Mouse (Mus musculus) stomach, embryonic 14.5 days (tissue): ENCODE measurements at regions not wholly inside any gene's neighbourhood (a gene's known extent, or its start where the extent isn't known, plus 50 kb on each side); places are given as distances from the start of the nearest gene placed in this dataset.

ENCODE experiments used
- ATAC-seq: fragments of 200-750 bp; cut with Nextera tagmentation; 2 replicates; pipeline ENCODE4 v1.8.0; 2017; ENCODE audit warnings: low read depth, moderate TSS enrichment; ENCODE audit not compliant: insufficient number of reproducible peaks, insufficient read depth, low FRiP score
- H3K27ac ChIP-seq: fragments of 300-500 bp; sonication (generic); 2 replicates; pipeline ENCODE4 v1.5.1; 2014; ENCODE audit warnings: mild to moderate bottlenecking, low read length, moderate library complexity, mixed read lengths
- H3K27me3 ChIP-seq: fragments of 300-500 bp; sonication (generic); 2 replicates; pipeline ENCODE4 v1.6.1; 2014; ENCODE audit warnings: low read length, control low read depth, mixed read lengths; ENCODE audit not compliant: control insufficient read depth, insufficient read depth
- H3K36me3 ChIP-seq: fragments of 300-500 bp; sonication (generic); 2 replicates; pipeline ENCODE4 v1.6.1; 2014; ENCODE audit warnings: mild to moderate bottlenecking, control low read depth, low read length, moderate library complexity, mixed read lengths; ENCODE audit not compliant: control insufficient read depth, insufficient read depth
- H3K4me1 ChIP-seq: fragments of 300-500 bp; sonication (generic); 2 replicates; pipeline ENCODE4 v1.6.1; 2014; ENCODE audit warnings: low read length, control low read depth, mixed read lengths; ENCODE audit not compliant: control insufficient read depth, insufficient read depth
- H3K4me2 ChIP-seq: fragments of 300-500 bp; sonication (generic); replicated peaks from 2 replicates; pipeline ENCODE4 v1.6.1; 2014; ENCODE audit warnings: low read depth, low read length, control low read depth
- H3K4me3 ChIP-seq: fragments of 300-500 bp; sonication (generic); 2 replicates; pipeline ENCODE4 v1.5.1; 2014; ENCODE audit warnings: low read depth, low read length, control low read depth
- H3K9ac ChIP-seq: fragments of 300-500 bp; sonication (generic); replicated peaks from 2 replicates; pipeline ENCODE4 v1.6.1; 2014; ENCODE audit warnings: low read depth, mild to moderate bottlenecking, control low read depth, low read length, moderate library complexity, mixed read lengths
- H3K9me3 ChIP-seq: fragments of 300-500 bp; sonication (generic); 2 replicates; pipeline ENCODE4 v1.6.1; 2016; ENCODE audit warnings: low read depth, low read length, control low read depth; ENCODE audit not compliant: control insufficient read depth
- WGBS: fragments of 180-500 bp; shearing (Covaris S2); extraction: QIAGEN DNeasy Blood & Tissue Kit; methylation state at CpG from one replicate; pipeline ENCODE4 v1.1.7; 2014; 5-methylcytosine and 5-hydroxymethylcytosine counted together

GRCm38 (mm10) chr1:155028147-155028546 lies 71.3 kb downstream of the Ier5 start:
- no peak for ATAC-seq
- no peaks in the 10 kb centered on the region for H3K36me3 ChIP-seq
- H3K9me3 ChIP-seq = no peaks in the 10 kb centered on the region
- H3K9ac ChIP-seq = no peak overlapping the region
- no peaks in the 10 kb centered on the region for H3K4me1 ChIP-seq
- H3K27me3 ChIP-seq = 0 out of 2 replicates have a peak, but pooled peaks cover 2% of the 10 kb centered on the region
- 54% methylated on average over 6 of the region's 6 CpGs for WGBS
- no peak overlapping the region for H3K4me2 ChIP-seq
- no peak overlapping the region for H3K27ac ChIP-seq
- no peak overlapping the region for H3K4me3 ChIP-seq

GRCm38 (mm10) chr1:155027583-155027982 lies 71.9 kb downstream of the Ier5 start:
- H3K4me1 ChIP-seq = no peaks in the 10 kb centered on the region
- no peaks in the 10 kb centered on the region for H3K9me3 ChIP-seq
- H3K4me2 ChIP-seq = no peak overlapping the region
- ATAC-seq = peak; percentile 55; the same call in 1 of the 2 replicates
- H3K4me3 ChIP-seq = no peak overlapping the region
- no peak overlapping the region for H3K27ac ChIP-seq
- H3K9ac ChIP-seq = no peak overlapping the region
- H3K36me3 ChIP-seq = no peaks in the 10 kb centered on the region
- 0 out of 2 replicates have a peak, but pooled peaks cover 2% of the 10 kb centered on the region for H3K27me3 ChIP-seq
- WGBS = 25% methylated on average over 7 of the region's 8 CpGs

GRCm38 (mm10) chr1:155025862-155026478 lies 73.5 kb downstream of the Ier5 start:
- no peak overlapping the region for H3K4me3 ChIP-seq
- no peak for ATAC-seq
- H3K27me3 ChIP-seq = 0 out of 2 replicates have a peak, but pooled peaks cover 2% of the 10 kb centered on the region
- H3K27ac ChIP-seq = no peak overlapping the region
- no peaks in the 10 kb centered on the region for H3K9me3 ChIP-seq
- no peak overlapping the region for H3K4me2 ChIP-seq
- no peaks in the 10 kb centered on the region for H3K4me1 ChIP-seq
- 17% methylated on average over 5 of the region's 5 CpGs for WGBS
- H3K36me3 ChIP-seq = no peaks in the 10 kb centered on the region
- H3K9ac ChIP-seq = no peak overlapping the region

- no peaks in the 10 kb centered on the region for H3K36me3 ChIP-seq
- H3K9ac ChIP-seq = no peak overlapping the region
- H3K9me3 ChIP-seq = no peaks in the 10 kb centered on the region
- no peak overlapping the region for H3K4me2 ChIP-seq
- no peak for ATAC-seq
- no peaks in the 10 kb centered on the region for H3K4me1 ChIP-seq
- H3K4me3 ChIP-seq = no peak overlapping the region
- no peak overlapping the region for H3K27ac ChIP-seq
- 77% methylated on average over 11 of the region's 11 CpGs for WGBS
- H3K27me3 ChIP-seq = no peaks in the 10 kb centered on the region
Observed at GRCm38 (mm10) chr1:155023324-155023723, 76.1 kb downstream of the Ier5 start.

- Histone ChIP-seq H3K4me2 (no peak overlapping the region), H3K27me3 (no peaks in the 10 kb centered on the region), H3K9ac (no peak overlapping the region), H3K9me3 (no peaks in the 10 kb centered on the region), H3K27ac (no peak overlapping the region), H3K4me3 (no peak overlapping the region), H3K4me1 (0 out of 2 replicates have a peak, but pooled peaks cover 8% of the 10 kb centered on the region), H3K36me3 (no peaks in the 10 kb centered on the region)
- no peak for ATAC-seq
- WGBS = 87% methylated on average over 3 of the region's 3 CpGs
Observed at GRCm38 (mm10) chr1:155015669-155016068, 83.8 kb downstream of the Ier5 start.

- no peak for ATAC-seq
- Histone ChIP-seq H3K4me1 (0 out of 2 replicates have a peak, but pooled peaks cover 8% of the 10 kb centered on the region), H3K9me3 (no peaks in the 10 kb centered on the region), H3K27me3 (no peaks in the 10 kb centered on the region), H3K9ac (no peak overlapping the region), H3K27ac (no peak overlapping the region), H3K4me3 (no peak overlapping the region), H3K36me3 (no peaks in the 10 kb centered on the region), H3K4me2 (no peak overlapping the region)
- 93% methylated on average over 3 of the region's 3 CpGs for WGBS
Observed at GRCm38 (mm10) chr1:155014944-155015343, 84.5 kb downstream of the Ier5 start.

GRCm38 (mm10) chr1:155013784-155014183 lies 85.7 kb downstream of the Ier5 start:
- Histone ChIP-seq H3K4me1 (0 out of 2 replicates have a peak, but pooled peaks cover 8% of the 10 kb centered on the region), H3K4me3 (no peak overlapping the region), H3K36me3 (no peaks in the 10 kb centered on the region), H3K9me3 (no peaks in the 10 kb centered on the region), H3K27ac (no peak overlapping the region), H3K4me2 (no peak overlapping the region), H3K27me3 (no peaks in the 10 kb centered on the region), H3K9ac (no peak overlapping the region)
- ATAC-seq = no peak
- 47% methylated on average over 4 of the region's 4 CpGs for WGBS

- H3K4me3 ChIP-seq = no peak overlapping the region
- no peak overlapping the region for H3K4me2 ChIP-seq
- H3K9me3 ChIP-seq = no peaks in the 10 kb centered on the region
- no peak overlapping the region for H3K9ac ChIP-seq
- H3K36me3 ChIP-seq = no peaks in the 10 kb centered on the region
- 44% methylated on average over 4 of the region's 4 CpGs for WGBS
- H3K27ac ChIP-seq = no peak overlapping the region
- H3K4me1 ChIP-seq = 0 out of 2 replicates have a peak, but pooled peaks cover 8% of the 10 kb centered on the region
- no peaks in the 10 kb centered on the region for H3K27me3 ChIP-seq
- ATAC-seq = no peak
Observed at GRCm38 (mm10) chr1:155013361-155013760, 86.1 kb downstream of the Ier5 start.
